Mouse (Mus musculus): ENCODE results near the gene Med25. TPM values are rescaled to one million over a fixed set of nuclear protein-coding genes. Genes with fewer than 3 reads are reported as not detected.

The Med25 gene
- polyA plus RNA-seq, 1 experiment from 2014 or later, result 164 TPM

GRCm38 (mm10) chr7:44868919-44869696, 23.4 kb downstream of the Med25 start:
- Histone ChIP-seq H3K4me1 (peaks cover 49% of the 10 kb centered on the region), H3K27ac (replicated peaks) (peak overlapping the region; percentile 99), H3K9ac (replicated peaks) (peak overlapping the region; percentile 96)

GRCm38 (mm10) chr7:44868465-44868864, 24.0 kb downstream of the Med25 start:
- Histone ChIP-seq H3K4me3 (peak overlapping the region; percentile 82), H3K4me2 (replicated peaks) (peak overlapping the region; percentile 73), H3K36me3 (peaks cover 22% of the 10 kb centered on the region), H3K4me1 (peaks cover 49% of the 10 kb centered on the region), H3K9ac (replicated peaks) (peak overlapping the region; percentile 96), H3K9me3 (no peaks in the 10 kb centered on the region), H3K27me3 (no peaks in the 10 kb centered on the region), H3K27ac (replicated peaks) (peak overlapping the region; percentile 99)
- ATAC-seq (replicated peaks), result no peak
- WGBS, result 3% methylated on average over 16 of the region's 16 CpGs

More at GRCm38 (mm10) chr7:44868919-44869696, 23.4 kb downstream of the Med25 start:
- H3K36me3 ChIP-seq, result peaks cover 16% of the 10 kb centered on the region
- WGBS, result under 1% methylated on average over 104 of the region's 108 CpGs
- peak overlapping the region; percentile 82 for H3K4me3 ChIP-seq
- ATAC-seq (replicated peaks), result peak; percentile 23
- no peaks in the 10 kb centered on the region for H3K27me3 ChIP-seq
- H3K9me3 ChIP-seq, result no peaks in the 10 kb centered on the region
- H3K4me2 ChIP-seq (replicated peaks), result peak overlapping the region; percentile 73

GRCm38 (mm10) chr7:44867802-44868201, 24.7 kb downstream of the Med25 start:
- H3K27me3 ChIP-seq, result no peaks in the 10 kb centered on the region
- peak overlapping the region; percentile 96 for H3K9ac ChIP-seq (replicated peaks)
- H3K9me3 ChIP-seq, result no peaks in the 10 kb centered on the region
- peak overlapping the region; percentile 73 for H3K4me2 ChIP-seq (replicated peaks)
- 45% methylated on average over 9 of the region's 9 CpGs for WGBS
- 0 out of 2 replicates have a peak overlapping the region, but pooled peaks have one; percentile 99 for H3K27ac ChIP-seq (replicated peaks)
- peak overlapping the region; percentile 82 for H3K4me3 ChIP-seq
- no peak for ATAC-seq (replicated peaks)
- peaks cover 49% of the 10 kb centered on the region for H3K4me1 ChIP-seq
- peaks cover 29% of the 10 kb centered on the region for H3K36me3 ChIP-seq

GRCm38 (mm10) chr7:44867010-44867702, 25.4 kb downstream of the Med25 start:
- peaks cover 49% of the 10 kb centered on the region for H3K4me1 ChIP-seq
- peak overlapping the region; percentile 96 for H3K9ac ChIP-seq (replicated peaks)
- no peaks in the 10 kb centered on the region for H3K27me3 ChIP-seq
- 73% methylated on average over 19 of the region's 19 CpGs for WGBS
- H3K36me3 ChIP-seq, result peaks cover 36% of the 10 kb centered on the region
- no peaks in the 10 kb centered on the region for H3K9me3 ChIP-seq
- no peak for ATAC-seq (replicated peaks)
- H3K27ac ChIP-seq (replicated peaks), result no peak overlapping the region
- peak overlapping the region; percentile 82 for H3K4me3 ChIP-seq
- H3K4me2 ChIP-seq (replicated peaks), result peak overlapping the region; percentile 73

GRCm38 (mm10) chr7:44866276-44867009, 26.1 kb downstream of the Med25 start:
- H3K9me3 ChIP-seq, result no peaks in the 10 kb centered on the region
- H3K36me3 ChIP-seq, result peaks cover 43% of the 10 kb centered on the region
- H3K27me3 ChIP-seq, result no peaks in the 10 kb centered on the region
- 52% methylated on average over 15 of the region's 15 CpGs for WGBS
- H3K4me2 ChIP-seq (replicated peaks), result peak overlapping the region; percentile 73
- H3K4me3 ChIP-seq, result peak overlapping the region; percentile 82
- H3K9ac ChIP-seq (replicated peaks), result peak overlapping the region; percentile 96
- no peak for ATAC-seq (replicated peaks)
- peak overlapping the region; percentile 13 for H3K27ac ChIP-seq (replicated peaks)
- H3K4me1 ChIP-seq, result peaks cover 50% of the 10 kb centered on the region

GRCm38 (mm10) chr7:44864595-44865542, 27.6 kb downstream of the Med25 start:
- Histone ChIP-seq H3K4me2 (replicated peaks) (no peak overlapping the region), H3K9ac (replicated peaks) (no peak overlapping the region), H3K36me3 (peaks cover 44% of the 10 kb centered on the region), H3K9me3 (no peaks in the 10 kb centered on the region), H3K4me3 (no peak overlapping the region), H3K27ac (replicated peaks) (no peak overlapping the region), H3K4me1 (peaks cover 54% of the 10 kb centered on the region), H3K27me3 (no peaks in the 10 kb centered on the region)
- ATAC-seq (replicated peaks), result no peak
- WGBS, result 79% methylated on average over 24 of the region's 24 CpGs

- Histone ChIP-seq H3K9ac (replicated peaks) (no peak overlapping the region), H3K27ac (replicated peaks) (no peak overlapping the region), H3K4me2 (replicated peaks) (no peak overlapping the region), H3K36me3 (peaks cover 44% of the 10 kb centered on the region), H3K9me3 (no peaks in the 10 kb centered on the region), H3K27me3 (no peaks in the 10 kb centered on the region), H3K4me3 (no peak overlapping the region), H3K4me1 (peaks cover 54% of the 10 kb centered on the region)
- ATAC-seq (replicated peaks), result no peak
- 83% methylated on average over 11 of the region's 11 CpGs for WGBS
Measured at GRCm38 (mm10) chr7:44863982-44864494, 28.5 kb downstream of the Med25 start.

GRCm38 (mm10) chr7:44863210-44863609, 29.3 kb downstream of the Med25 start:
- 90% methylated on average over 14 of the region's 14 CpGs for WGBS
- H3K27me3 ChIP-seq, result no peaks in the 10 kb centered on the region
- H3K4me2 ChIP-seq (replicated peaks), result no peak overlapping the region
- ATAC-seq (replicated peaks), result no peak
- peaks cover 56% of the 10 kb centered on the region for H3K4me1 ChIP-seq
- no peaks in the 10 kb centered on the region for H3K9me3 ChIP-seq
- H3K27ac ChIP-seq (replicated peaks), result no peak overlapping the region
- no peak overlapping the region for H3K9ac ChIP-seq (replicated peaks)
- peaks cover 44% of the 10 kb centered on the region for H3K36me3 ChIP-seq
- no peak overlapping the region for H3K4me3 ChIP-seq

GRCm38 (mm10) chr7:44862434-44862833, 30.1 kb downstream of the Med25 start:
- ATAC-seq (replicated peaks), result no peak
- H3K36me3 ChIP-seq, result peaks cover 44% of the 10 kb centered on the region

GRCm38 (mm10) chr7:44861429-44861816, 31.1 kb downstream of the Med25 start:
- Histone ChIP-seq H3K36me3 (peaks cover 44% of the 10 kb centered on the region), H3K4me1 (peaks cover 54% of the 10 kb centered on the region), H3K27ac (replicated peaks) (no peak overlapping the region; the same call in 1 of the 2 replicates), H3K4me3 (no peak overlapping the region), H3K4me2 (replicated peaks) (no peak overlapping the region), H3K9ac (replicated peaks) (no peak overlapping the region), H3K9me3 (no peaks in the 10 kb centered on the region), H3K27me3 (no peaks in the 10 kb centered on the region)
- no peak for ATAC-seq (replicated peaks)
- 83% methylated on average over 14 of the region's 14 CpGs for WGBS

More at GRCm38 (mm10) chr7:44862434-44862833, 30.1 kb downstream of the Med25 start:
- WGBS, result 84% methylated on average over 8 of the region's 8 CpGs
- Histone ChIP-seq H3K4me1 (peaks cover 56% of the 10 kb centered on the region), H3K4me3 (no peak overlapping the region), H3K9ac (replicated peaks) (no peak overlapping the region), H3K9me3 (no peaks in the 10 kb centered on the region), H3K27ac (replicated peaks) (no peak overlapping the region), H3K27me3 (no peaks in the 10 kb centered on the region), H3K4me2 (replicated peaks) (no peak overlapping the region)

Data from forebrain, embryonic 15.5 days (tissue).